Mouse (Mus musculus) kidney, postnatal 4 days (tissue): ENCODE results near the gene Olfr747.
"Not testable (repeated sequence)": the region's sequence is repeated elsewhere in the genome, so short reads cannot be mapped to it uniquely, and the experiment has no call there.

Source experiments
- DNase-seq, 2 experiments: peaks; one replicate each; pipeline ENCODE4 v3.0.0; 2021; ENCODE audit warnings: mixed read lengths in 2 of 2

The Olfr747 gene

DNA sequence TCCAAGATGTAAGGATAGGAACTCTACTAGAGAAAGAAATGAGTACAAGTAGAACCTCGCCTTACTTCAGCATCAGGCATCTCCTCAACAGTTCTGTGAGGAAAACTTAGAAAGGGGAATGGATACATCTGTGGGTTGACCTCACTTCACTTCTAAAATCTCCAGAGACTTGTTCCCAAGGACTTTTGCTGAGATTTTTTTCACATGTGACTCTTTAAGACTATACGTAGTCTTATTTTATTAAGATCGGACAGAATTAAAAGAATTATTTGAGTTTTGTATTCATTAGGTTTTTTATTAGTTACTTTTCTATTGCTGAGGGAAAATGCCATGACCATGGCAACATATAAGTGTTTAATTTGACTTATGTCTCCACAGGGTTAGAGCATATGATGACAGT lies at the start of gene Olfr747:
Gene Olfr747 (minus strand): TSS at position 101 of the 400 bp plus-strand sequence.
- no peak for DNase-seq

DNA sequence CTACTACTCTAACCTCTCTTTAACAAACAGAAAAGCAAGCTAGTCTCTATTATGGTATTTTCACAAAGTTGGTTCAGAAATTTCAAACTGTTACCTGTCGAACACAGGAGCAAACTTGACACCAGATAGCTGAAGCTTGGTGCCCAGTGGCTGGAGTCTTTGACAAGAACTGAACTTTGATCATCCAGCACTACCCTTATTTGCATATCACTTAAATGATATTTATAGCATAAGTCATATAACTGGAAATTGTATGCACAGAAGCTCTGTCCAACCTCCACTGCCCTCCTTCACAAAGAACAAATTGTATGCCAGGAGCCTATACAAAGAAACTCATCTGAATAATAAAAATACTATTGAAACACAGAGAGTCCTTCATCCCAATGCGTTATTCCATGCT lies 48.6 kb upstream of the Olfr747 start:
- DNase-seq: no peak

DNA sequence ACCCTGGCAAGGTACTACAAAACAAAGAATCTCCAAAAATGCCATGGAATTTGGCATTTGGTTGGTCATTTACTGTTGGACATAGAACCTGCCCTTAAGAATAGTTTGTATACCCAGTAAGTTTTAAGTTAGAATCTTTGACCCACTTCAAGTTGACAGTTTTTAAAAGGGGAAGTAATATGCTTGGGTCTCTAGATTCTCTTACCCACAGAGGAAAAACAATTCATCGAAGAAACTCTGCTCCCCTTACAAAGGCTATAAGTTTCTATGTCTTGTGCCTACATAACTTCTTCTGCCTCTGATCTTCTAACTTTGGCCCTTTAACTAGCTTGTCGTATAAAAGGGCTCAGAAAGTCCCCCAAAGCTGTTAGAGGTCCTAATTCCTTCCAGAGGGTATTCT lies 47.3 kb upstream of the Olfr747 start:
- no peak for DNase-seq

DNA sequence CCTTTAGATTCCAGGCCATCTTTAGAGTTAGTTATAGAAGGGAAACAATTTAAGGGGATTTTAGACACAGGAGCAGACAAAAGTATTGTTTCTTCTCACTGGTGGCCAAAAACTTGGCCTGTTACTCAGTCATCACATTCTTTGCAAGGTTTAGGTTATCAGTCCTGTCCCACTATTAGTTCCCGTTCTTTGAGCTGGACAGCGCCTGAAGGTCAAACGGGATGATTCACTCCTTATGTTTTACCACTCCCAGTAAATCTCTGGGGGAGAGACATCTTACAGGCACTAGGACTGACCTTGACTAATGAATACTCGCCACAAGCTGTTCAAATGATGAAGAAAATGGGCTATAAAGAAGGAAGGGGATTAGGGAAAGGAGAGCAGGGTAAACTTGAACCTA lies 29.4 kb upstream of the Olfr747 start:
- DNase-seq: not testable (repeated sequence)

DNA sequence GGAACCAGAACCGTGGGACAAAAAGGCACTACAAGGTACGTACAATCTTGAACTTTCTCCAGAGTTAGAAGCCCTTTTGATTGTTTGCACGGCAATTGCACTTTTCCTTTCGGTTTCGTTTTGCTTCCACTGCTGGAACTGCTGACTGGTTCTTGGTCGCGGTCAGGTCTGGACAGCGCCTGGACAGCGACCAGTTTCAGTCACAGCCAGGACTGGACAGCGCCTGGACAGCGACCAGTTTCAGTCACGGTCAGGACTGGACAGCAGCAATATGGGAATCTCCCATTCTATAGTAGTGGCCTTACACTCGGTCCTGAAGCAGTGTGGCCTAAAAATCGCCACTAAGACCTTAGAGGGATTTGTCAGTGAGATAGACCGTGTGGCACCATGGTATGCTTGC lies 26.9 kb upstream of the Olfr747 start:
- peak; percentile 34 to 53 for DNase-seq

DNA sequence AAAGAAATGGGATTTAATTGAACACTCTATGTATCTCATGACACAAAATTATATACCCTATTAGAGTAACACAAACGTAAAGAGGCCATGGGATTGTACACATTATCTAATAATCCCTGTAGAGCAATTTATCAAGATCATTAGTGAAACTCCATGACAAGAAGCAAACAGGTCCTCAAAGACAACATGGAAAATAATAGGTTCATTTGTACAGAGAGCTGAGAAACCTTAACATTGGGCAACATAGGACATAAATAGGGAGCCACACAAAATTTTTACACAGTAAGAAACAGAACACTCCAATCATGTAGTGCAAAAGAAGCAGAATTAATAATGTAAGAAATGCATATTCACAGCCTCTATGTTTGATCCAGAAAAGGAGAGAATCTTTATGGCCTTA lies 14.1 kb upstream of the Olfr747 start, which contains the start of gene Olfr748:
Gene Olfr748 (plus strand): TSS at position 301 of the 400 bp plus-strand sequence.
- DNase-seq: no peak

DNA sequence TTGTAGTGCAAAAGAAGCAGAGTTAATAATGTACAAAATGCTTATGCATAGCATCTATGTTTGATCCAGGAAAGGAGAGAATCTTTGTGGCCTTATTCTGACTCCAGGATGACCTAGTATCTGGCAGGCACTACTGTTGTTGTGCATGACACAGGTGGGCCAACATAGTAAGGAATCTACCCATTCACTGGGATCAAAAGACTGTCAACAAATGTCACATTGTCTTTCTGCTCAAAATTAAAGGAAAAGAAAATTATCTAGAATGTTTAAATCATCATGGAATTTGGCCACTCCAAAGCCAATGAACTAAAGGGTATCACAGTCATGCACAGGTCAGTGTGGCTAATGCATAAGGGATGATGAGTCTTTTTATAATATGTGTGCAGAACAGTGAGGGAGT lies 46.2 kb downstream of the Olfr747 start, which contains the start of gene Olfr746:
Gene Olfr746 (plus strand): TSS at position 301 of the 400 bp plus-strand sequence.
- DNase-seq: no peak

DNA sequence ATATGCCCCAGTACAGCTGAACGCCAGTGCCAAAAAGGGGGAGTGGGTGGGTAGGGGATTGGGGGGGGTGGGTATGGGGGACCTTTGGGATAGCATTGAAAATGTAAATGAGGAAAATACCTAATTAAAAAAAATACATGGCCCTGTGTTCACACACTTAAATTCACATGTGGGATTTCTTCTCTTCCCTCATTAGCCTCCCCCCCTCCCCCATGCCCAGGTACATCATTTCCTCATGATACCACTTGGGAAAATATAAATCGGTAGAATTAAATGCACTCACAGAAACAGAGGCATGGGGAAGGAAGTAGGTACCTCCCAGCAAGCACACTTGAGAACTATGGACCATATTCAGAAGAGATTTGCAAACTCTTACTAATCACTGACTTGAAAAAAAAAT lies 53.9 kb downstream of the Olfr747 start, which contains the start of gene Olfr745:
Gene Olfr745 (plus strand): TSS at position 301 of the 400 bp plus-strand sequence.
- DNase-seq: no peak
